Mouse (Mus musculus) spleen, adult 2 months (tissue): ENCODE data around the gene Mup14.
"Not testable (repeated sequence)": the region's sequence is repeated elsewhere in the genome, so short reads cannot be mapped to it uniquely, and the experiment has no call there.

Source experiments
- CTCF ChIP-seq: fragments of 200-500 bp; IDR thresholded peaks from 2 replicates; pipeline ENCODE4 v1.5.1; 2011; ENCODE audit warnings: mild to moderate bottlenecking, inconsistent platforms; ENCODE audit not compliant: insufficient read depth, insufficient read length, insufficient replicate concordance; ENCODE audit errors: extremely low read depth
- POLR2A ChIP-seq: fragments of 200-500 bp; IDR thresholded peaks from 2 replicates; pipeline ENCODE4 v1.6.1; 2011; ENCODE audit warnings: low read depth, low read length, inconsistent platforms

- not testable (repeated sequence) for TF ChIP-seq CTCF, POLR2A
These were observed at the start of gene Mup14 for GRCm38 (mm10) chr4:61303900-61304299.
